Mouse (Mus musculus) left cerebral cortex, adult 2 months (tissue): Measurements from ENCODE around the gene Vps13d. TPM values are rescaled to one million over a fixed set of nuclear protein-coding genes. Genes with fewer than 3 reads are reported as not detected.

Source experiments
- DNase-seq, 2 experiments: peaks; one replicate each; pipeline ENCODE4 v3.0.0; 2021 to 2022; ENCODE audit warnings: low spot score in 2 of 2, mixed read lengths in 1 of 2; ENCODE audit errors: extremely low spot score in 1 of 2
- H3K27ac ChIP-seq: fragments of 200-600 bp; 2 replicates; pipeline ENCODE4 v1.8.1; 2022
- H3K4me3 ChIP-seq: fragments of 200-600 bp; 2 replicates; pipeline ENCODE4 v1.8.1; 2022
- CTCF ChIP-seq: fragments of 200-600 bp; IDR thresholded peaks from 2 replicates; pipeline ENCODE4 v1.8.1; 2022; ENCODE audit warnings: antibody characterized with exemption, mild to moderate bottlenecking, moderate library complexity
- intact Hi-C: fragments of 180-260 bp; cut with DNase I; formaldehyde crosslinking; loops from one replicate; pipeline ENCODE4 v1.15.1; 2025
- total RNA-seq, 2 experiments: library from RNA; stranded (reverse); gene quantifications; 2 replicates each; pipeline ENCODE4 v1.2.3; 2021

The Vps13d gene
- total RNA-seq, 2 experiments from 2014 or later = 63.2 to 64.4 TPM

DNA sequence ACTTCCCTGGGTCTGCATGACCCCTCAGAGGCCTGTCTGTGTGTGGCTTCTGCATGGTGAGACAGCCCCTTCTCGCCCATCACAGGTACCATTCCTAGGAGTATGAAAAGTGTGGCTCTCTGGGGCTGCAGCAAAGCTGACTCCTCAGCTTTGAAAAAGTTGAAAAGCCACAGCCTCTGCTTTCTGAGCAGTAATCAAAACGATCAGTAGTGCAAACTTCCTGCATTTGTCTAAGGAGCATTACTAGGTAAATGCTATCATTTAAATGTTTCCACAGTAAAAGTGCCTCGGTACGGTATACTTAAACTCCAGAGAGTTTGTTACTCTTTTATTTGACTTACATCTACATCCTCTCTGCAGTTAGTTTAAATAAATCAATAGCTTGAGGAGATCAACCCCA, 59.3 kb downstream of the Vps13d start:
- no peak for DNase-seq
- intact Hi-C loops = no loop called here
- no peak for TF ChIP-seq CTCF
- Histone ChIP-seq H3K4me3 (no peak overlapping the region), H3K27ac (no peak overlapping the region)

DNA sequence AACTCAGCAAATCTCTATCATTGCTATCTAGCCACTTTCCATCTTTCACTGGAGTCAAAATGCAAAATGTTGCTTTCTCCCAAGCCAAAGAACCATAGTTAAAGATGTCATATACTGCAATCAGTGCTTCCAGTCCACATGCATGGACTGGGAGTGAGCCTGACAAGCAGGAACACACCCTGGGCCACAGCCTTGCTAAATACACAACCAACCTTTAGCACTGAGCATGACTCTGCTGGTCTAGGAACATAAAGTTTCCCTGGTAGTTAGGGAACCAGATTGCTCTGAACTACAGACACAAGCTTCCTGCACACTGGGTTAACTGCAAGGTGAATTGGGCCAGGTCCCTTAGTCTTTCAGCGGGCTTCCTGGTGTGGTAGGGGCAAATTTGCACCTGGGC, 64.0 kb downstream of the Vps13d start:
- DNase-seq = no peak
- Histone ChIP-seq H3K27ac (peak overlapping the region; percentile 44; the same call in 1 of the 2 replicates), H3K4me3 (no peak overlapping the region)
- intact Hi-C loops = no loop called here
- no peak for TF ChIP-seq CTCF

DNA sequence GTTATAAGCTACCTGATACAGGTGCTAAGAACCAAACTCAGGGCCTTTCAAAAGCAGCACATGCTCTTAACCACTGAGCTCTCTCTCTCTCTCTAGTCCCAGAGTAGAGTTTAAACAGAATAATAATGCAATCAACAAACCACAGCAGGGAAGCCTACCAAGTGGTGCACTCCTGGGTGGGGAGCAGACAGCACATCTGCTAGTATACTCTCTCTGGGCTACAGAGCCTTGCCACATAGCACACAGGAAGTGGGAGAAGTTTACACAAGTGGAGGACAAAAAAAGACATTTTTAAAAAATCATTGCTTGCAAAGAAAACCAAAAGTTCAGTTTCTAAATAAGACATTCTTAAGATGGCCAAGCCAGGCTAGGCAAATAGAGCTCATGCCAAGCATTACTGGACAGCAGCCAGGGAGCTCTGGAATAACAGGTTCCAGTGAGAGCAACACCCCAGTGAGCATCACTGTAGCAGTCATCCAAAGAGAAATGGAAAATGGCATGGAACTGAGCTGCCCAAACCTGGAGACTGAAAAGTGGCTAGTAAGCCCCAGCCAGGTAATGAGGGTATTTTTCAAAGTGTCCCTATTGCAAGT, 64.8 kb downstream of the Vps13d start:
- DNase-seq = peak; percentile 57 to 63
- intact Hi-C loops = loop anchor here (10.0 kb wide), 1 partner anchor 365 kb away; no protein-coding TSS in a partner anchor
- Histone ChIP-seq H3K27ac (peak overlapping the region; percentile 48), H3K4me3 (no peak overlapping the region)
- TF ChIP-seq CTCF = no peak

DNA sequence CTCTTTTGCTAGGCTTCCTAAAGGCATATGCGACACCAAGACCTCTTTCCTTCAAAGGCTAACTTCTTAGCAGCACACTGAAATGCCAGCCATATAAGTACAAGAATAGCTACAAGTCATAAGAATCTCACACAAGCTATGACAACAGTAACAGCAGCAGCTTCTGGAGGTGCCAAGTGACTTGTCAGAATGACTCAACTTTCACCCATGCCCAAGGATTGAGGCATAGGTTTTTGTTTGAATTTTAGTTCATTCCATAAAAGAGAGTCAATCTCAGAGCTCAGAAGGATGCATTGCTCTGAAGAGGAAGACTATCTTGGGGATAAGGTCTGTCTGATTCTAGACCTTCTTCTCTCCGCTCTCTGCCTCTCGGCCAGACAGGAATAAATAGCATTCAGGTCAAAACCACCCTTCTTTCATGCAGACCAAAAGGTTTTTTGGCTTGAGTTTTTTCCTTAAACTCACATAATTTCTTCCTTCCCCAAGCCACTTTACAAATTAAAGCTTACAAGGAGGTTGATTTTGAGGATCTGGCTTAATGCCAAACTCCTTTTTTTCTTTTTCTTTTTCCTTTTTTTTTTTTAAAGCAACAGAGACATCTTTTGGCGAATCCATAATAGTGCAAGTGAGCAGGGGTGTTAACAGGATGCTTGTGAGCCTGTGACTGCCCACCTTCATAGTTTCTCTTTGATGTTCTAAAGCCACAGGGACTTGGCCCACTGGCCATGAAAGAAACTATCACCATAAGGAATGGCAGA, 69.2 kb downstream of the Vps13d start:
- TF ChIP-seq CTCF = peak; percentile 42
- intact Hi-C loops = loop anchor here (2.0 to 10.0 kb wide), 2 partner anchors 29 to 361 kb away; no protein-coding TSS in a partner anchor
- H3K27ac ChIP-seq = peak overlapping the region; percentile 65

DNA sequence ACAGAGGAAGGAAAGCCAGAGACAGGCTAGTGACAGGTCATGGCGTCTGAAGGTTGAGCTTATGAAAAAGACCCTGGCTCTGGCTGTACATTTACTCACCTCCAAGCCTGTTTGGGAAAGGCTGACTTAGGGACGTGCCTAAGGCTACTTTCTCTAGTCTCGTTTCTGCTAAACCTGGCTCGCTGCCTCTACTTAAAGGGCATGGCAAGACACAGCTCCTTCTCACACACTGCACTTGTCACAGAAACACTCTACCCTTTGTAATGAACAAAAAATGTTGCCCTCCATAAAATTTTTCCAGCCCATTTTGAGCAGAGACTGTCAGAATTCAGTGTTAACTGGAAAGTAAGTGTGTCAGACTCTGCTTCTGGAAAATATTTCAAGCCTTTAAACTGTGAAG, 70.4 kb downstream of the Vps13d start:
- H3K27ac ChIP-seq = peak overlapping the region; percentile 65
- TF ChIP-seq CTCF = no peak
- no peak overlapping the region for H3K4me3 ChIP-seq
- intact Hi-C loops = loop anchor here (2.0 to 10.0 kb wide), 2 partner anchors 28 to 360 kb away; no protein-coding TSS in a partner anchor
- DNase-seq = no peak

More for the DNA sequence above, 69.2 kb downstream of the Vps13d start:
- DNase-seq = no peak
- H3K4me3 ChIP-seq = no peak overlapping the region

DNA sequence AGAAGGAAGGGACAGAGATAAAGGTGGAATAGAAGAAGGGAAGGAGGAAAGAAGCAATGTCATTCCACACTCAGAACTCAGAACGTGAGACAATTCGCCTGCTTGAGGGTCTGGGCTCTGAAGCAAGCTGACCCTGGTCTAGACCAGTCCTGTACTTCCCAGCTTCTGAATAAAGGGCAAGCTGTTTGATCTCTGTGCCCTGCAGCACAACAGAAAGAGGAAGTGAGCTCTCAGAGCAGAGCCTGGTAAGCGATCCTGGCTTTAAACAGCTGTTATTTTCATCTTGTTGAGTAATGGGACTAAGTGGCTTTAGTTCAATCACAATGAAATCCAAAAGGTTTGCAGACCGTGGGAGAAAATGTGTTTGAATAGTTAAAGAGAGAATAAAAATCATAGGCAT, 83.2 kb downstream of the Vps13d start:
- Histone ChIP-seq H3K4me3 (no peak overlapping the region), H3K27ac (no peak overlapping the region)
- TF ChIP-seq CTCF = no peak
- DNase-seq = no peak
- intact Hi-C loops = no loop called here

DNA sequence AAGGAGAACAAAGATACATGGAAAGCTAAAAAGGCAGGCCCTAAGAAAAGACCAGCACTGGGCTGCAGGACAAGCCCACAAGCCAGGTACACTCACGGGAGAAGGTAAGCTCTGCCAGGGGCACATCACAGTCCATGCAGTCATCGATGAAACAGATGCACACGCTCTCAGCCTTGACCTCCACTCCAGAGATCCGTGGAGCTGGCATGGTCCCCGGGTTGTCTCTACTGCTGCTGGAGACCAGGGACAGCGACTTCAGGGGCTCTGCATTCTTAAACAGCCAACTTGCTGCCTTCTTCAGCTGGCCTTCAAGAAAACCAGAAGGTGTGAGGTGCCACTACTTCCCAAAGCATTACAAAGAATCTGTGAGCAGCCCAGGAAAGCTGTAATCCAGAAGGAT, 84.1 kb downstream of the Vps13d start:
- no peak for TF ChIP-seq CTCF
- H3K27ac ChIP-seq = no peak overlapping the region
- H3K4me3 ChIP-seq = no peak overlapping the region
- DNase-seq = no peak
- intact Hi-C loops = no loop called here

DNA sequence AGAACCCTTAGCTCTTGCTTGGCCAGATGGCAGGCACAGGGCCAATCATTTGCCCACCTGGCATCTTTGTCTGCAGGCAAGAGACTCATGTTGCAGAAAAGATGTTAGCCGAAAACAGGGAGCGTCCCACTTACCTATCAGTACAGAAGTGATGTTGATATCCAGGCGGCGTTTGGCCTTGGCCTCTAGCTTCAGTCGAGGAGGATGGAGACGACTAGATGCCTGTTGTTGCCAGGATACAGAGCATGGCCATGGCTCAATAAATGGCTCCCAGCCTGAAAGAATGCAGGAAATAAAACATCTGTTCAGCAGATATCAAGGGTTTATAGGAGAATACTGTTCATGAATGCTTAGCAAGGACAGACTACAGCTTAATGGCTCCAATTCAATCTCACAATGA, 88.0 kb downstream of the Vps13d start:
- Histone ChIP-seq H3K4me3 (no peak overlapping the region), H3K27ac (no peak overlapping the region)
- no peak for DNase-seq
- no peak for TF ChIP-seq CTCF
- intact Hi-C loops = no loop called here

DNA sequence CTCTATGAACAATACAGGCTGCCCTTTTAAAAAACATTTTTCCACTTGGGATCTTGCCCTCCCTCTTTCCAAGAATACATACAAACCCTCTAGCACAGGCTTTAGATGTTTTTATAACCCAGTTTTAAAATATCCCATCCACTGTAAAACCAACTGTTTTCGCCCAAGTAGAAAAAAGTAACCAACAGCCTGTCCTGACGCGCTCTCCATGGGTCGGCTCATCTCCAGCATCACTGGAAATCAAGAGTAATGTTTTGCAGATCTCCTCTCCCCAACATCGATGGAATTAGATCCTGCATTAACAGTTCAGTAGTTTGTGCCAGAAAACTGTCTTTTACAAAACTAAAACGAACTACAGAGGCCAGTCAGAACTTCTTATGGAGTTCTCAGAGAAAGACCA, 89.5 kb downstream of the Vps13d start:
- TF ChIP-seq CTCF = no peak
- Histone ChIP-seq H3K4me3 (no peak overlapping the region), H3K27ac (no peak overlapping the region)
- no peak for DNase-seq
- intact Hi-C loops = no loop called here

DNA sequence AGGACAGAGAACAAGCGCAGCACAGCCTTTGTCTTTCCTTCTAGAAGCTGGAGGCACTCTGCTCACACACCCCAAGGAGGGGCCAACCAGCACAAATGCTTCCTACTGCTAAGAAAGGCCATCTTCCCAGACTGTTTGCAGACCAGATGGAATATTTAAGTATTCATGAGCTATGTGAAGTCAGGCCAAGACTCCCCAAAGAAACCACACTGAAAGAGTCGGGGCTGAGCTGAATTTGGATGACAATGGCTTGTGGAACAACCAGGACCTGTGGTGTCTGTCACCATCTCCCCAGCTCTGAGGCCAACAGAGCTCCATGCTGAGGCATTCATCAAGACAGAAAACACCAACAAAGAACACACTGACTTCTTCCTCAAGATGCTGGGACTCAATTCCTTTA, 89.9 kb downstream of the Vps13d start:
- intact Hi-C loops = loop anchor here (5.0 kb wide), 1 partner anchor 213 kb away; the partner anchor contains the start of gene Dhrs3
- H3K27ac ChIP-seq = peak overlapping the region; percentile 56; the same call in 1 of the 2 replicates
- H3K4me3 ChIP-seq = no peak overlapping the region
- no peak for TF ChIP-seq CTCF
- DNase-seq = no peak

DNA sequence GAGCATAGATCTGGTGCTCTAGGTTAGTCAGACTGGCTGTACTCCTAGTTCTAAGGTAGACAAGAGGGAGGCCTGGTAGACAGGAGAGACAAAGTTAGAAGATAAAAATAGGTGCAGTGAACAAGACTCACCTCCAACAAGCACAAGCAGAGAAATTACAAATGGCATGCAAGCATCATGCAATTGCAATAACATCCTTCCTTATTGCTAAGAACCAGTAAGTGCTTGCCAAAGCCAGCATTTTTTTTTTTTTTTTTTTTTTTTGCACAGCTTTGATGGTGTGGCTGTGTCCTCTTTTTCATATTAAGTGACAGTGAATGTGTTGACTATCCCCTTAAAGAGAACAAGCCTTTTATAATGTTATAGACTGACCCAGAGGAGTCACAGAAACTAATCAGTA, 91.2 kb downstream of the Vps13d start:
- H3K27ac ChIP-seq = no peak overlapping the region
- intact Hi-C loops = loop anchor here (5.0 kb wide), 1 partner anchor 211 kb away; the partner anchor contains the start of gene Dhrs3
- DNase-seq = no peak
- TF ChIP-seq CTCF = no peak
- H3K4me3 ChIP-seq = no peak overlapping the region
